Mouse (Mus musculus) small intestine, adult 2 months (tissue): Measurements from ENCODE around the gene Tti1. TPM values are rescaled to one million over a fixed set of nuclear protein-coding genes. Genes with fewer than 3 reads are reported as not detected.

Source experiments
- H3K27ac ChIP-seq: fragments of 200-500 bp; 2 replicates; pipeline ENCODE4 v1.5.1; 2012; ENCODE audit warnings: low read depth, low read length, control low read depth, inconsistent platforms; ENCODE audit not compliant: insufficient read depth
- H3K27me3 ChIP-seq: fragments of 200-500 bp; 2 replicates; pipeline ENCODE4 v1.6.1; 2012; ENCODE audit warnings: mild to moderate bottlenecking, moderate library complexity, low read length, inconsistent platforms; ENCODE audit not compliant: control insufficient read depth, insufficient read depth
- H3K36me3 ChIP-seq: fragments of 200-500 bp; 2 replicates; pipeline ENCODE4 v1.6.1; 2012; ENCODE audit warnings: mild to moderate bottlenecking, low read length, control low read depth, inconsistent platforms; ENCODE audit not compliant: control insufficient read depth, insufficient read depth
- H3K4me1 ChIP-seq: fragments of 200-500 bp; 2 replicates; pipeline ENCODE4 v1.6.1; 2012; ENCODE audit warnings: low read length, inconsistent platforms, mixed read lengths; ENCODE audit not compliant: control insufficient read depth, insufficient read depth, insufficient read length
- H3K4me3 ChIP-seq: fragments of 200-500 bp; 2 replicates; pipeline ENCODE4 v1.5.1; 2012; ENCODE audit warnings: low read depth, mild to moderate bottlenecking, control low read depth, inconsistent platforms, low read length, moderate library complexity
- CTCF ChIP-seq: fragments of 200-500 bp; IDR thresholded peaks from 2 replicates; pipeline ENCODE4 v1.5.1; 2012; ENCODE audit warnings: low read depth, mild to moderate bottlenecking, control low read depth, inconsistent platforms, low read length, moderate library complexity, mixed read lengths; ENCODE audit not compliant: insufficient replicate concordance, insufficient read length; ENCODE audit errors: extremely low read depth
- POLR2A ChIP-seq: fragments of 200-500 bp; IDR thresholded peaks from 2 replicates; pipeline ENCODE4 v1.6.1; 2012; ENCODE audit warnings: low read depth, mild to moderate bottlenecking, control low read depth, inconsistent platforms, low read length, moderate library complexity
- WGBS: fragments of 180-500 bp; shearing (Covaris S2); methylation state at CpG from one replicate; pipeline ENCODE4 v1.1.7; 2018; 5-methylcytosine and 5-hydroxymethylcytosine counted together
- polyA plus RNA-seq: library from polyadenylated mRNA; depleted of rRNA; stranded (reverse); fragments of >200 nt; gene quantifications from 2 replicates; pipeline ENCODE4 v1.2.3, GENCODE M21; 2012

Tti1 gene
- polyA plus RNA-seq, 1 experiment: 6.1 TPM

GRCm38 (mm10) chr2:158027855-158028353 lies 329 bp downstream of the Tti1 start:
- H3K4me3 ChIP-seq: peak overlapping the region; percentile 80
- TF ChIP-seq CTCF (peak; percentile 25; the same call in 1 of the 2 replicates), POLR2A (no peak)
- WGBS: under 1% methylated on average over 16 of the region's 16 CpGs

GRCm38 (mm10) chr2:158017330-158017729 lies 10.9 kb downstream of the Tti1 start:
- H3K36me3 ChIP-seq: no peaks in the 10 kb centered on the region
- H3K4me1 ChIP-seq: no peaks in the 10 kb centered on the region
- H3K4me3 ChIP-seq: no peak overlapping the region
- no peaks in the 10 kb centered on the region for H3K27me3 ChIP-seq
- H3K27ac ChIP-seq: no peak overlapping the region
- TF ChIP-seq POLR2A: no peak
- no peak for TF ChIP-seq CTCF
- 88% methylated on average over 4 of the region's 4 CpGs for WGBS

More at GRCm38 (mm10) chr2:158027855-158028353, 329 bp downstream of the Tti1 start:
- Histone ChIP-seq H3K36me3 (0 out of 2 replicates have a peak, but pooled peaks cover 2% of the 10 kb centered on the region), H3K4me1 (peaks cover 5% of the 10 kb centered on the region; the same call in 1 of the 2 replicates), H3K27ac (peak overlapping the region; percentile 80), H3K27me3 (no peaks in the 10 kb centered on the region)

GRCm38 (mm10) chr2:158012608-158013007 lies 15.6 kb downstream of the Tti1 start:
- no peak overlapping the region for H3K4me3 ChIP-seq
- WGBS: 84% methylated on average over 3 of the region's 3 CpGs
- H3K36me3 ChIP-seq: peaks cover 12% of the 10 kb centered on the region

GRCm38 (mm10) chr2:158009373-158009772 lies 18.9 kb downstream of the Tti1 start:
- Histone ChIP-seq H3K4me3 (no peak overlapping the region), H3K27ac (no peak overlapping the region), H3K27me3 (no peaks in the 10 kb centered on the region), H3K4me1 (no peaks in the 10 kb centered on the region; the same call in 1 of the 2 replicates), H3K36me3 (peaks cover 14% of the 10 kb centered on the region)
- WGBS: 84% methylated on average over 7 of the region's 7 CpGs
- no peak for TF ChIP-seq POLR2A

More at GRCm38 (mm10) chr2:158012608-158013007, 15.6 kb downstream of the Tti1 start:
- no peak for TF ChIP-seq CTCF
- TF ChIP-seq POLR2A: no peak
- Histone ChIP-seq H3K27me3 (no peaks in the 10 kb centered on the region), H3K4me1 (no peaks in the 10 kb centered on the region), H3K27ac (no peak overlapping the region)

- Histone ChIP-seq H3K36me3 (peaks cover 14% of the 10 kb centered on the region), H3K27ac (no peak overlapping the region), H3K4me3 (no peak overlapping the region), H3K27me3 (no peaks in the 10 kb centered on the region), H3K4me1 (no peaks in the 10 kb centered on the region; the same call in 1 of the 2 replicates)
- 97% methylated on average over 4 of the region's 4 CpGs for WGBS
- TF ChIP-seq CTCF: no peak
- TF ChIP-seq POLR2A: no peak
Measured at GRCm38 (mm10) chr2:158005641-158006040, 22.6 kb downstream of the Tti1 start.

- H3K27ac ChIP-seq: no peak overlapping the region
- WGBS: 61% methylated on average over 6 of the region's 6 CpGs
- H3K36me3 ChIP-seq: peaks cover 17% of the 10 kb centered on the region
- H3K4me1 ChIP-seq: no peaks in the 10 kb centered on the region; the same call in 1 of the 2 replicates
- TF ChIP-seq POLR2A: no peak
- TF ChIP-seq CTCF: no peak
- no peak overlapping the region for H3K4me3 ChIP-seq
- H3K27me3 ChIP-seq: no peaks in the 10 kb centered on the region
Measured at GRCm38 (mm10) chr2:158004620-158005019, 23.6 kb downstream of the Tti1 start.

- TF ChIP-seq CTCF (no peak), POLR2A (no peak)
- Histone ChIP-seq H3K27me3 (no peaks in the 10 kb centered on the region), H3K36me3 (peaks cover 28% of the 10 kb centered on the region), H3K4me3 (no peak overlapping the region), H3K4me1 (no peaks in the 10 kb centered on the region), H3K27ac (no peak overlapping the region)
- WGBS: 69% methylated on average over 3 of the region's 3 CpGs
Measured at GRCm38 (mm10) chr2:157998817-157999216, 29.4 kb downstream of the Tti1 start.

- Histone ChIP-seq H3K4me3 (no peak overlapping the region), H3K27me3 (no peaks in the 10 kb centered on the region), H3K36me3 (peaks cover 48% of the 10 kb centered on the region), H3K27ac (no peak overlapping the region), H3K4me1 (peaks cover 3% of the 10 kb centered on the region; the same call in 1 of the 2 replicates)
- WGBS: 95% methylated on average over 4 of the region's 4 CpGs
- TF ChIP-seq CTCF (no peak), POLR2A (no peak)
Measured at GRCm38 (mm10) chr2:157992501-157992900, 35.7 kb downstream of the Tti1 start.
